Mouse (Mus musculus) c-Kit-positive CD71-positive TER-119-negative erythroid progenitor cells, embryonic 14.5 days (primary cell): Measurements from ENCODE around the gene Cplx1.
"Not testable (repeated sequence)": the region's sequence is repeated elsewhere in the genome, so short reads cannot be mapped to it uniquely, and the experiment has no call there.

Experiments used
- DNase-seq: peaks from one replicate; pipeline ENCODE4 v3.0.0-alpha.2; 2013; ENCODE audit warnings: low read depth

Gene Cplx1

GRCm38 (mm10) chr5:108516655-108517054 is 33.2 kb downstream of the Cplx1 start:
- no peak for DNase-seq

- DNase-seq: no peak
Observed at GRCm38 (mm10) chr5:108515581-108516361, 34.1 kb downstream of the Cplx1 start.

DNA sequence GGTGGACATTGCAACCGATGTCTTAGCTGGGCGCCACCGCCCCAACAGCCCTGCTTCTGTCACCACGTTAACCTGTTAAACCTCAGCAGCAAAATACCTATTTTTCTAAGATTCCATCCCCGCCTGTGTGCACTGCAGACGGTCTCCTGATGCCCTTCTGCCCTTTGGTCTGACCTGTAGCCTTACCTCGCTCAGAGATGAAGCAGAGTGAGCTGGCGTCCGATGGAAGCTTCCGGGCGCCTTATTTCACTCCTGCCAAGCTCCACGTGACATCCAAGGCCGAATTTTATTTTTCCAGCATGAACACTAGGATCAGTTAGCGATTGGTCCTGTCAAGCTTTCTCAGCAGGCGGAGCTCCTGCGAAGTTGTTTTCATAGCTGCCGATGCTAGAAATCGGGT is 47.5 kb downstream of the Cplx1 start:
- no peak for DNase-seq

DNA sequence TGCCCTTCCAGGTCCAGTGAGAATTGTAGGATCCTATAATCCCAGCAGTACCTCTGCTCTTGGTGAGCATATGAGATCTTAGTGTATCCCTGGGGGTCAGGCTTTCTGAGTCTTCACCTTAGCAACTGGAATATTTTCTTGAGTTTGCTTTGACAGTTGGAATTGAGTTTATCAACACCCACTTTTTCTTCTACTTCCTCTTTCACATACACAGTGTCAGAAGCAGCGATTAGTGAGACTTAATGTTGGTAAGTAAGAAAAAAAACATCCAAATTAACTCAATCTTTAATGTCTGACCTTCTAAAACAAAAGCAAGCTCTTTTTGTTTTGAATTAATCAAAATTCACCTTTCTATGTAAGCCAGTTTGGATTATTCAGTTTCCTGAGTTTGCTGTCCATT is 48.3 kb downstream of the Cplx1 start:
- DNase-seq: no peak

DNA sequence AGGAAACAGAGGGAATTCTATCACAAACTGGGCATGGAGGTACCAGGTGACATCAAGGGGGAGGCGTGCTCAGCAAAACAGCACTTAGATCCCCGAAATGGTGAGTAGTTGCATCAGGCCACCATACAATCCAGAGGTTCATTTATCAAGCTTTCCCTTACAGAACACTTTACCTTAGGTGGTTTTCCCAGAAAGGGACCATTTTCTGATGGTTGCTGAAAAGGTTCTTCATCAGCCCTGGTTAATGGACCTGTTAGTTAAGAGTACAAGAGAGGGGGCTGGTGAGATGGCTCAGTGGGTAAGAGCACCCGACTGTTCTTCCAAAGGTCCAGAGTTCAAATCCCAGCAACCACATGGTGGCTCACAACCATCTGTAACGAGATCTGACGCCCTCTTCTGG is 63.7 kb downstream of the Cplx1 start:
- not testable (repeated sequence) for DNase-seq

GRCm38 (mm10) chr5:108485239-108485638 is 64.6 kb downstream of the Cplx1 start:
- no peak for DNase-seq

GRCm38 (mm10) chr5:108483006-108483405 is 66.8 kb downstream of the Cplx1 start:
- DNase-seq: no peak

GRCm38 (mm10) chr5:108475977-108476376 is 73.8 kb downstream of the Cplx1 start:
- DNase-seq: no peak

DNA sequence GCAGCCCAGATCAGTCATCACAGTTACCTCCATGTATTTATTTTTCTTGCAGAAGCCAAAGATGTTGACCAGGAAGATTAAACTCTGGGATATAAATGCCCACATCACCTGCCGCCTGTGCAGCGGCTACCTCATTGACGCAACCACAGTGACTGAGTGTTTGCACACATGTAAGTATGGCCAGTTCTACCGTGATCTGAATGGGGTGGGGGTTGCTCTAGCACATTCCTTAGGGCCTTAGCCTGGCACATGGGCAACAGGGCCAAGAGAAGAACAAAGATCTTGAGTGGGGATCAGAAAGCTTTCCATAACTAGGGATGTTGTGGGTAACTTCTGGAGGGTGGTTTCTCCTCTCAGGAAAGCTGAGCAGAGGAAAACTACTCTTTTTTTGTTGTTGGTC is 76.1 kb downstream of the Cplx1 start:
- no peak for DNase-seq

DNA sequence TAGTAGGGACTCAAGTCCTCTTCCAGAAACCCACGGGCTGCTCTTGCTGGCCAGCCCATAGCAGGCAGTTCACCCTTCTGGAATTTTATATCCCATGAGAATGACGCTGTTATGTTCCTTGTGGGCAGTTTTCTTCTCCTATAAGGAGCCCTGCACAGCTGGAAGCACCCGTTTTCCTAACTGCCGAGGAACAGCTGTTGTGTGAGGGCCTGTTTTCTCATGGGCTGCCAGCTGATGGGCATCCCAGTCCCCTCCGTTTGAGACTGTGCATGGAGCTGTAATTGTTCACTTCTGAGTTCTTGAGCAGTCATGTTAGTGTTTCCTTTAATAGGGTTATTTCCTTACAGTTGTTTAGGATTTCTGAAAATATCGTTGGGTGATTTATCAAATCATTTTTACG is 80.2 kb downstream of the Cplx1 start:
- DNase-seq: no peak
